In the genomic region with DNA sequence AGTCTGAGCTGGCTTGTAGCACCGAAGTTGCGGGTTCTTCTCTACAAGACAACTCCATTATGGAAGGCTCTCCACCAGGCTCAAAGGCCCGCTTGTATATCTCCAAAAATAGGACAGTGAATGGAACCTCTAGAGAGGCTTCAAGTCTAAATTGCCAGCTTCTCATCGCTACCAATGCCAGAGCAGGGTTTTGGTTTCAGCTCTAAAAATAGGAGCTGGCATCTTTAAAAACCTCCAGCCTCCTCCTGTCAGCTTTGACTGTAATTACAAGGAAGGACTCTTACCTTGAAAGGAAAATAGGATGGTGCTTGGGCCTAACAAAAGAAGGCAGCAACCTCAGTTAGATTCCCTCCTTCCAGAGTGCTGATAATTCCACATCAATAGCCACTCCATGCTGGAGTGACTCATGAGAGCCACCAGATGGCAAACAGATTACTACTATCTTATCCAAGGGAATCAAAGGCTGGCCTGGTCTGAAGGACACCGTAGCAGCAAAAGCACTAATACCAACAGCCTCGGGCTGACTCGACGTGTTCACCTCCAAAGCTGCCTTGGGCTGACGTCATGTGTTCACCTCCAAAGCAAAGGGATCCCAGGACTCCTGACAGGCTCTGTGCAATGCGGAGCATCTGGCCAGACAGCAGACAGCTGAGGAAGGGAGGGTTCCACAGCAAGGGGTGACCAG, we compare ENCODE assay signal across 23 mouse cellular contexts. TPM values are rescaled to one million over a fixed set of nuclear protein-coding genes. Genes with fewer than 3 reads are reported as not detected.
A peak's percentile ranks its signal among the peaks of the same experiment; 100 is the strongest.
DNase-seq lines count a peak whose midpoint lies in the region; ATAC-seq and TF ChIP-seq lines count a peak whose summit lies in the region.
"Had no signal": no experiment of that assay in that cellular context is flagged by ENCODE, and none has a peak within 500 bp of the region (broad histone marks: within the 10 kb centered on the region; RNA-seq: fewer than 3 reads in every experiment).

No protein-coding gene starts in this region.

- H3K36me3 ChIP-seq in stomach, postnatal 0 days (ENCODE audit: control insufficient read depth, insufficient read depth, low read length) = peaks cover 9% of the 10 kb centered on the region; the same call in 1 of the 2 replicates

- no peak for TF ChIP-seq EP300 in stomach, postnatal 0 days (optimal IDR thresholded peaks at IDR 0.05)

- peak; percentile 60 for DNase-seq in adrenal gland, postnatal 14 days
- DNase-seq in adrenal gland, postnatal 10 days = no peak
- peak; percentile 48 for DNase-seq in gastrocnemius, postnatal 25 days
- no peak for DNase-seq in gastrocnemius, postnatal 4 days (ENCODE audit: low spot score in 2 of 2)
- peak; percentile 6 for DNase-seq in lung, postnatal 36 days
- DNase-seq in lung, postnatal 25 days (ENCODE audit: low spot score) = no peak
- no peak for DNase-seq in stomach, postnatal 0 days (ENCODE audit: low spot score)
- DNase-seq in spleen, postnatal 14 days (ENCODE audit: low spot score in 2 of 2) = no peak
- DNase-seq: cerebellum, adult 9-10 months; kidney, adult 9 months; kidney, postnatal 25 days; lung, adult 2 months; spleen, adult 18-20 months had no signal

- no peak overlapping the region for H3K27ac ChIP-seq in stomach, postnatal 0 days (replicated peaks)
- H3K27ac ChIP-seq: embryonic facial prominence, embryonic 10.5 days; heart, embryonic 10.5 days; hindbrain, embryonic 14.5 days; intestine, embryonic 15.5 days; limb, embryonic 12.5 days; liver, embryonic 12.5 days; macrophage; midbrain, embryonic 10.5 days; stomach, embryonic 15.5 days had no signal

- 85% methylated on average over 10 of the region's 10 CpGs for WGBS in stomach, postnatal 0 days

- TF ChIP-seq CTCF in stomach, postnatal 0 days (IDR thresholded peaks at IDR 0.05; ENCODE audit: low read depth) = 0 out of 2 replicates have a peak, but pooled peaks have one; percentile 6

- no peaks in the 10 kb centered on the region for H3K4me1 ChIP-seq in stomach, postnatal 0 days (replicated peaks; ENCODE audit: control insufficient read depth, insufficient read depth)
- H3K4me1 ChIP-seq: embryonic facial prominence, embryonic 10.5 days; intestine, embryonic 15.5 days; limb, embryonic 12.5 days; liver, embryonic 12.5 days; midbrain, embryonic 10.5 days; stomach, embryonic 15.5 days had no signal

- H3K9ac ChIP-seq in stomach, postnatal 0 days (ENCODE audit: low read length) = no peak overlapping the region
- H3K9ac ChIP-seq: hindbrain, embryonic 14.5 days; intestine, embryonic 15.5 days; limb, embryonic 12.5 days; liver, embryonic 12.5 days; stomach, embryonic 15.5 days had no signal

- no peaks in the 10 kb centered on the region for H3K9me3 ChIP-seq in stomach, postnatal 0 days (ENCODE audit: control insufficient read depth, low read length)
- H3K9me3 ChIP-seq: embryonic facial prominence, embryonic 10.5 days; heart, embryonic 10.5 days; intestine, embryonic 15.5 days; limb, embryonic 12.5 days; liver, embryonic 12.5 days; midbrain, embryonic 10.5 days; stomach, embryonic 15.5 days had no signal

- no peak for ATAC-seq in stomach, postnatal 0 days (ENCODE audit: low FRiP score, low TSS enrichment)
- ATAC-seq: intestine, embryonic 15.5 days; liver, embryonic 12.5 days had no signal

- no peak overlapping the region for H3K4me3 ChIP-seq in stomach, postnatal 0 days (ENCODE audit: low read depth, low read length)
- H3K4me3 ChIP-seq: embryonic facial prominence, embryonic 10.5 days; heart, embryonic 10.5 days; intestine, embryonic 15.5 days; limb, embryonic 12.5 days; liver, embryonic 12.5 days; midbrain, embryonic 10.5 days; stomach, embryonic 15.5 days had no signal

- H3K27me3 ChIP-seq in stomach, postnatal 0 days (ENCODE audit: control insufficient read depth, insufficient read depth, low read length) = no peaks in the 10 kb centered on the region
- H3K27me3 ChIP-seq: CH12.LX; intestine, embryonic 15.5 days; limb, embryonic 12.5 days; liver, embryonic 12.5 days; stomach, embryonic 15.5 days had no signal

- H3K4me2 ChIP-seq in stomach, postnatal 0 days (replicated peaks; ENCODE audit: low read depth) = no peak overlapping the region
- H3K4me2 ChIP-seq: hindbrain, embryonic 14.5 days; intestine, embryonic 15.5 days; limb, embryonic 12.5 days; liver, embryonic 12.5 days; stomach, embryonic 15.5 days had no signal

RNA-seq across cellular contexts. Expression of a gene that starts 28.6 kb away (rescaled TPM):
- total RNA-seq in adrenal gland, postnatal 14 days (2021) = 49.5 and 56.7 TPM in 2 replicates
- 10 to 100 TPM; 50.7 to 58.8 TPM for total RNA-seq in adrenal gland, postnatal 10 days (2021)
- total RNA-seq in gastrocnemius, postnatal 25 days (2021) = 10 to 100 TPM; 36.6 to 43.5 TPM
- 10 to 100 TPM; 55.9 to 57.0 TPM for total RNA-seq in gastrocnemius, postnatal 4 days (2021)
- 30.8 and 33.0 TPM in 2 replicates for polyA plus RNA-seq in stomach, postnatal 0 days (2015; fragmentation: Nextera tagmentation; extraction: Ambion mirVana)

Comparison
In these comparisons a context has a peak if more than half of its experiments do, and no peak if none do; other contexts are left out.
1. DNase-seq: peak in adrenal gland, postnatal 14 days (single experiment), gastrocnemius, postnatal 25 days (single experiment) and lung, postnatal 36 days (single experiment); none in adrenal gland, postnatal 10 days (single experiment), gastrocnemius, postnatal 4 days (0 of 2), lung, postnatal 25 days (single experiment), stomach, postnatal 0 days (single experiment) and spleen, postnatal 14 days (0 of 2).